Mouse (Mus musculus) MEL-GATA-1-ER (cell line): Measurements from ENCODE around the gene Dnajc3.
A peak's percentile ranks its signal among the peaks of the same experiment; 100 is the strongest.
"Not testable (repeated sequence)": the region's sequence is repeated elsewhere in the genome, so short reads cannot be mapped to it uniquely, and the experiment has no call there.

Experiments used
- DNase-seq: peaks from one replicate; pipeline ENCODE4 v3.0.0-alpha.2; 2012; ENCODE audit warnings: low read depth; ENCODE audit errors: extremely low read depth

The Dnajc3 gene

GRCm38 (mm10) chr14:118982429-118983045 lies 44.8 kb downstream of the Dnajc3 start:
- not testable (repeated sequence) for DNase-seq

DNA sequence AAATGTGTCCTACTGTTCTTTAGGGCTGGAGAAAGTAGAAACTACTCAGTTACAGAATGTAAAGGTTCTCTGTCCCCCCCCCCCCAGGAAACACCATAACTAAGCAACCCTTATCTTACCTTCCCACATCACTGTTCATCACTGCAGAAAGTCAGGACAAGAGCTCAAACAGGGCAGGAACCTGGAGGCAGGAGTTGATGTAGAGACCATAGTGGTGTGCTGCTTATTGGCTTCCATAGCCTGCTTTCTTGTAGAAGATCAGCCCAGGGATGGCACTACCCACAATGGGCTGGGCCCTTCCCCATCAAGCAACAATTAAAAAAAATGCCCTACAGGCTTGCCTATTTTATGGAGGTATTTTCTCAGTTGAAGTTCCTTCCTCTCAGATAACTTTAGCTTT lies 45.6 kb downstream of the Dnajc3 start:
- DNase-seq: no peak

- no peak for DNase-seq
These were observed 46.4 kb downstream of the Dnajc3 start for GRCm38 (mm10) chr14:118984161-118984560.

GRCm38 (mm10) chr14:118986653-118987522 lies 49.1 kb downstream of the Dnajc3 start:
- DNase-seq: peak; percentile 25

DNA sequence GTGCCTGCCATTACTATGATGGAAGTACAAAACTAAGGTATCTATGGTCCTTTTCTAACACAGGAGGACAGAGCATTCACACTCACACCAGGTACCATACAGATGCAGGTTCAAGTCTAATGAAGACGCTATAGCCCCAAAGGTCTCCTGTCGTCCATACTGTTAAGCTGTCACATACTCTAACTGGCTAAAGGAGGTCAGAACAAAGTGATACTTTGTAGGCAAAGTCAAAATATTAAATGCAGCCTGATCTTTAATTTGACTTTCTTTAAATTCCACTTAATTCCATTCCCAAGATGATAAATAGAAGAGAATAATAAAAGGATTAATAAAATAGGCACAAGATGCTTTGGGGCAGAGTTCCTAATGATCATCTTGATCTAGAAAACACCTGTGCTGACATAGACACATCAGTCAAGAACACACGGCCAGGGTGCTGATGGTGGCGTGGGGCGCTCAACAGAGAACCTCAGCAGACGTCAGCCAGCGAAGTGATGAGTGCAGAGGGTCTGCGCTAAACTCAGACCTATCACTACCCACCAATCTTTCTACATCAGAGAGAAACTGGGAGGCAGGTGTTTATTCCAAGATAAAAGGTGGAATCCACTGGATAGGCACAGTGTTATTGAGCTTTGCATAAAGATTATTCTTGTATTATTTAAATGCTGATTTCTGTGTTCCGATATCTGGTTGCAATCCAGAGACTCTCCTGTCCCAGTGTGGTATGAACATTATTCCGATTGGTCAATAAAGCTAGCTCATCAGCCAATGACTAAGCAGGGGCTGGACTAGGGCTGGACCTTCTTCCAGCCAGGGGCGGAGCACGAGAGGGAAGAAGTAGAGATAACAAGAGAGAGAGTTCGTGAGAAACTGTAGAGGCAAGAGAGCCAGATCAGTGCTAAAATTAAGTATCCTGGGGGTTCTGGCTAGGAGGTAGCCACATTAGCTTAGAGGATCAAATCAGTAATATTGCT lies 50.0 kb downstream of the Dnajc3 start:
- DNase-seq: peak; percentile 74

- DNase-seq: no peak
These were observed 57.6 kb downstream of the Dnajc3 start for GRCm38 (mm10) chr14:118995226-118995925.

DNA sequence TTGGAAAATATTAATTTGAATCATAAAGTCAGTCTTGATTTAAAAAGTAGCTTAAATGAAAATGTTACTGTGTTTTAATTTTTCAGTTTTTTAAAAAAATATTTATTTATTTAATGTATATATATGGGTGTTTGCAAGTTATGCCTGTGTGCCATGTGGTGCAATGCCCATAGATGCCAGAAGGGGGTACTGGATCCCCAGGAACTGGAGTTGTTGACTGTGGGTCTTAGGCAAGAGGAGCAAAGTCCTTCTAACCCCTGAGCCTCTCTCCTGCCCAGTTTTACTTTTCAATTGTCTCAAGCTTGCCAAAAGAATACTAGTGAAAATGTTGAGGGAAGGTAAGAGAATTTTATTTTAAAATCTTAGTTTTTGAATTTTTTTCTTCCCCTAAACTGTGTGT lies 65.5 kb downstream of the Dnajc3 start:
- no peak for DNase-seq

GRCm38 (mm10) chr14:119005834-119006233 lies 68.1 kb downstream of the Dnajc3 start:
- DNase-seq: no peak

GRCm38 (mm10) chr14:119006441-119007102 lies 68.8 kb downstream of the Dnajc3 start:
- DNase-seq: no peak

DNA sequence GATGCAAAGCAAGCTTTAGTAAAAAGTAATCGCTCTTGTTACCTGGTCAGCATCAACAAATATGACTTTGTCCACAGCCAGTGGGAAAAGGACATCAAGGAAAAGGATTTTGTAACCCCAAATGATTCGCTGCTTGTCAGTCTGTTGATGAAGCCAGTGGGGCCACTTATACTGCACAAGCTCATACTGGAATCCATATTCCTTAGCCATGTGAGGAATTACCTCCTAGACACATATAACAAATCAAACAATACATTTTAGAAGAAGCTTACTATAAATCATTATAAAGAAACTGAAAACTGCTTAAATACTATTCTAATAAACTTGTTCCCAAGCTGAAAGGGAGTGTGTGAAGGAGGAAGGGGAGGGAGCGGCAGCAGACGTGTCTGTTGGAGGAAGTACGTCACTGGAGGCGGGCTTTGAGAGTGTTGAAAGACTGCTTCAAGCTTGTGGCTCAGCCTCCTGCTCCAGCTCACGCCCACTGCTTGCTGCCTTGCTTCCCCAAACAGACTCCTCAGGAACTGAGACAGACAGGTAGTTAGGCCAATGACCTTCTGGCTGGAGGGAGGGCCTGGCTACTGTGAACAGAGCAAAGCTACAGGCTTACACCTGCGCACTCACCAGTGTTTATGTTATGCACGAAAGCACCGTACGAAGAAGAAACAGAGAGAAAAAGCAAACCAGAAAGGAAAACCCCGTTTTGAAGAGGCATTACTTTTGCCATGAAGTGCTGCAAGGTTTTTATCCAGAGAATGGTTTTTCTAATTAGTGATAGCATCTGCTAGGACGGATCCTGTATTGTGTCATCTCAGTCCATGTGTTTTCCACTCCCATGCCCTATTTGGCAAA lies 69.6 kb downstream of the Dnajc3 start:
- peak; percentile 95 for DNase-seq

- no peak for DNase-seq
These were observed 70.3 kb downstream of the Dnajc3 start for GRCm38 (mm10) chr14:119008031-119008590.

DNA sequence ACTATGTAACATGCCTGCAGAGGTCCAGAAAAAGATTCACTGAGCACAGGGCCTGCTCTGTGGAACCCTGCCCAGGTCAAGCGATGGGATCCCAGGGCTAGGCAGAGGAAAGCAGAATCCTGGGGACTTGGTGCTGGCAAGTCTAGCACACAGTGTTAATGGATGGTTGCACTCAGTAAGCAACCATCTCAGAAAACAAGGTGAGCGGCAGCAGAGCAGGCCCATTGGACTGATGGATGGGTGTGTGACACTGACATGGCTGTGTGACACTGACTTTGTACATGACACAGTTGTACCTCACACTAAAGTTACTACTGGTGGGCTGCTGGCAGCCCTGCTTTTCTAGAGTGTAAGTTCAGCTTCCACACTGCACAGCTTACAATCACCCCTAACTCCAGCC lies 71.8 kb downstream of the Dnajc3 start:
- no peak for DNase-seq

- no peak for DNase-seq
These were observed 75.0 kb downstream of the Dnajc3 start for GRCm38 (mm10) chr14:119012607-119013431.

DNA sequence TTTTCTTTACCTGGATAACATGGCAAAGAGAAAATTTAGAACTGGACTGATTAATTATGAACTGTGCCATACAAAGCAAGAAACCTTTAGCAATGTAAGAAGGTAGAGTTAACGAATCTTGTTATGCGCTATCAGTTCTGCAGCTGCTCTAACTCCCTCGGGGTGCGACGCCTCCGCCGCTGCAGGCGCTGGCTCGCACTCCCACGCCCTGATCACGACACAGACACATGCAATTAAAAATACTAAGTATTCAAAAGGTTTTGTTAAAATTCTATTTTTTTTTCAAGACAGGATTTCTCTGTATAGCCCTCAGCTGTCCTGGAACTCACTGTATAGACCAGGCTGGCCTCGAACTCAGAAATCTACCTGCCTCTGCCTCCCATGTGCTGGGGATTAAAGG lies 75.8 kb downstream of the Dnajc3 start:
- no peak for DNase-seq

DNA sequence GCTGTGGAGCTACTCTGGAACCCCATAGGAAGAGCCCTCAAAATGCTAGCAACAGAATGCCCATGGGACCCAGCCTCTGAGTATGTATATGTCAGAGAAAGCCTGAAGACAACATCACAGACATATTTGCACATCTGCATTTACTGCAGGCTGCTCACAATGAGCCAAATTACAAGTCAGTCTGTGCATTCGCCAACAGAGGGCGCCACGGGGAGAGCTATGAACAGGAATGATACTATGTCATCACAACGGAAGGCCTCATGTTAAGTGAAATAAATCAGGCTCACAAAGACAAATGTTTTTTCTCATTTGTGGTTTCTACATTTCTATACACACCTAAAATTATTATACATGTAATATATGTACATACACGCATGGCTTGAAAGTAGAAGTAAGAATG lies 88.1 kb downstream of the Dnajc3 start:
- no peak for DNase-seq

- DNase-seq: no peak
These were observed 89.4 kb downstream of the Dnajc3 start for GRCm38 (mm10) chr14:119027130-119027529.

GRCm38 (mm10) chr14:119027675-119028253 lies 90.0 kb downstream of the Dnajc3 start:
- no peak for DNase-seq
